Mouse (Mus musculus): ENCODE measurements around the gene Pdzd2.

DNA sequence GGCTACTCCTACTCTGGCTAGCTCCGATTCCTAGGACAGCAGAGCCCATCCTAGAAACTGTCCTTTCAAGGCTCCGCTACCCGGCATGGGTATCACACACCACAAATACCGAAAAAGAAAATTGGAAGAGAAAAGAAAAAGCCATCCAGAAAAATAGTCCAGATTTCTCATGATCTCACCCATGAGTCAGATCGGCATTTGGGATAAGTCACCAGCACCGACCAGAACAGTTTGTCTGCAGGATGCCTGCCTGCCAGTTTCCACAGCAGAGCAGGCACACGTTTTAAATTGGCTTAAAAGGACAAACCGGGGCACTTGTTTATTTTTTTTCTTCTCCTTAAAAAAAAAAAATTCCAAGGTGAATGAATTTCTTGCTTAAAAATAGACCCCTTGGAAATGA is 22.8 kb downstream of the Pdzd2 start:
- no peak for TF ChIP-seq CTCF (IDR thresholded peaks at IDR 0.05; ENCODE audit: borderline replicate concordance, insufficient read depth, low read length)
- no peak for TF ChIP-seq POLR2A (IDR thresholded peaks at IDR 0.05; ENCODE audit: low read depth, low read length)

All from embryonic fibroblast, embryonic 13.5 days (primary cell).